Mouse (Mus musculus) cerebellum, adult 2 months (tissue): ENCODE measurements at regions not wholly inside any gene's neighbourhood (a gene's known extent, or its start where the extent isn't known, plus 50 kb on each side); places are given as distances from the start of the nearest gene placed in this dataset.

Experiments
- CTCF ChIP-seq: fragments of 200-500 bp; IDR thresholded peaks from 2 replicates; pipeline ENCODE4 v1.5.1; 2011; ENCODE audit warnings: low read depth, mild to moderate bottlenecking, control low read depth, low read length, moderate library complexity, borderline replicate concordance; ENCODE audit not compliant: insufficient read depth
- POLR2A ChIP-seq: fragments of 200-500 bp; IDR thresholded peaks from 2 replicates; pipeline ENCODE4 v1.6.1; 2011; ENCODE audit warnings: low read length, control low read depth, borderline replicate concordance; ENCODE audit not compliant: insufficient read depth

- TF ChIP-seq POLR2A (no peak), CTCF (no peak)
Observed at GRCm38 (mm10) chr6:37714223-37714928, 156.2 kb upstream of the Trim24 start.
